Mouse (Mus musculus): ENCODE measurements around the gene Acvrl1.
A peak's percentile ranks its signal among the peaks of the same experiment; 100 is the strongest.

Gene Acvrl1

GRCm38 (mm10) chr15:101128181-101129089 lies at the start of gene Acvrl1:
Gene Acvrl1, plus strand, starts transcription at chr15:101128522.
- no peak for ATAC-seq (ENCODE audit: low TSS enrichment)

GRCm38 (mm10) chr15:101078731-101079156 lies 49.6 kb upstream of the Acvrl1 start:
- ATAC-seq (ENCODE audit: low TSS enrichment), result peak; percentile 73

GRCm38 (mm10) chr15:101080031-101080520 lies 48.2 kb upstream of the Acvrl1 start:
- ATAC-seq (ENCODE audit: low TSS enrichment), result no peak

- no peak for ATAC-seq (ENCODE audit: low TSS enrichment)
Observed at GRCm38 (mm10) chr15:101081035-101081548, 47.2 kb upstream of the Acvrl1 start.

GRCm38 (mm10) chr15:101082236-101082635 lies 46.1 kb upstream of the Acvrl1 start:
- no peak for ATAC-seq (ENCODE audit: low TSS enrichment)

GRCm38 (mm10) chr15:101084499-101084898 lies 43.8 kb upstream of the Acvrl1 start:
- ATAC-seq (ENCODE audit: low TSS enrichment), result no peak

- ATAC-seq (ENCODE audit: low TSS enrichment), result no peak
Observed at GRCm38 (mm10) chr15:101086451-101086850, 41.9 kb upstream of the Acvrl1 start.

- ATAC-seq (ENCODE audit: low TSS enrichment), result no peak
Observed at GRCm38 (mm10) chr15:101086956-101087355, 41.4 kb upstream of the Acvrl1 start.

GRCm38 (mm10) chr15:101088291-101088690 lies 40.0 kb upstream of the Acvrl1 start:
- ATAC-seq (ENCODE audit: low TSS enrichment), result no peak

- ATAC-seq (ENCODE audit: low TSS enrichment), result no peak
Observed at GRCm38 (mm10) chr15:101091551-101091950, 36.8 kb upstream of the Acvrl1 start.

GRCm38 (mm10) chr15:101092121-101092828 lies 36.0 kb upstream of the Acvrl1 start:
- ATAC-seq (ENCODE audit: low TSS enrichment), result peak; percentile 42; the same call in 1 of the 2 replicates

- ATAC-seq (ENCODE audit: low TSS enrichment), result peak; percentile 81
Observed at GRCm38 (mm10) chr15:101092829-101093648, 35.3 kb upstream of the Acvrl1 start.

GRCm38 (mm10) chr15:101093988-101094387 lies 34.3 kb upstream of the Acvrl1 start:
- ATAC-seq (ENCODE audit: low TSS enrichment), result no peak

GRCm38 (mm10) chr15:101094979-101095378 lies 33.3 kb upstream of the Acvrl1 start:
- no peak for ATAC-seq (ENCODE audit: low TSS enrichment)

- ATAC-seq (ENCODE audit: low TSS enrichment), result no peak
Observed at GRCm38 (mm10) chr15:101095392-101095791, 32.9 kb upstream of the Acvrl1 start.

GRCm38 (mm10) chr15:101097985-101098651 lies 30.2 kb upstream of the Acvrl1 start:
- ATAC-seq (ENCODE audit: low TSS enrichment), result no peak

GRCm38 (mm10) chr15:101100996-101101395 lies 27.3 kb upstream of the Acvrl1 start:
- no peak for ATAC-seq (ENCODE audit: low TSS enrichment)

- ATAC-seq (ENCODE audit: low TSS enrichment), result no peak
Observed at GRCm38 (mm10) chr15:101103605-101104304, 24.6 kb upstream of the Acvrl1 start.

- peak; percentile 84; the same call in 1 of the 2 replicates for ATAC-seq (ENCODE audit: low TSS enrichment)
Observed at GRCm38 (mm10) chr15:101105496-101105994, 22.8 kb upstream of the Acvrl1 start.

- ATAC-seq (ENCODE audit: low TSS enrichment), result peak; percentile 57; the same call in 1 of the 2 replicates
Observed at GRCm38 (mm10) chr15:101106011-101106410, 22.3 kb upstream of the Acvrl1 start.

Data from frontal cortex, adult (tissue).